Mouse (Mus musculus): Measurements from ENCODE around the gene Zscan4e.
"Not testable (repeated sequence)": the region's sequence is repeated elsewhere in the genome, so short reads cannot be mapped to it uniquely, and the experiment has no call there.

Zscan4e gene

GRCm38 (mm10) chr7:11310582-11310981 is at the start of gene Zscan4e:
Gene Zscan4e (minus strand): TSS chr7:11310682.
- not testable (repeated sequence) for DNase-seq
